Mouse (Mus musculus): ENCODE measurements around the gene Ep400.

Ep400 gene

GRCm38 (mm10) chr5:110665486-110666121, 104.9 kb downstream of the Ep400 start:
- no peak for DNase-seq (ENCODE audit: low spot score in 2 of 2)

- DNase-seq (ENCODE audit: low spot score in 2 of 2), result no peak
Measured at GRCm38 (mm10) chr5:110664750-110665269, 105.7 kb downstream of the Ep400 start.

DNA sequence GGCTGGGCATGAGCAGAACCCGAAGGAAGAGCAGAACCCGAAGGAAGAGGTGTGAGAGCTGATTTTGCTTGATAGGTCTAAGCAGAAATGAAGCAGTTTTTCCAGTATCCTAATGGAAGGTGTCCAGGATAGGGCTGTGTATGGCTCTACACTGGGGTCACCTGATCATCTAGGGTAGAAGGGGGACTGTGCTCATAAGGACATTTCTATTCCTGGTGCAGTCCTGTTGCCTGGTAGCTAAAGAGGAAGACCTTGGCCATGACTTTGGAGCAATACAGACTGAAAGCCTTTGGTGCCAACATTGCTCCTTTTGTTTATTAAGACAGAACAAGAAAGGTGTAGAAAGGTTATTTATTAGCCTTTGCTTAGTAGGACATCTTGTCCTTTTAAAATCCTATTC, 106.5 kb downstream of the Ep400 start:
- no peak for DNase-seq (ENCODE audit: low spot score in 2 of 2)

DNA sequence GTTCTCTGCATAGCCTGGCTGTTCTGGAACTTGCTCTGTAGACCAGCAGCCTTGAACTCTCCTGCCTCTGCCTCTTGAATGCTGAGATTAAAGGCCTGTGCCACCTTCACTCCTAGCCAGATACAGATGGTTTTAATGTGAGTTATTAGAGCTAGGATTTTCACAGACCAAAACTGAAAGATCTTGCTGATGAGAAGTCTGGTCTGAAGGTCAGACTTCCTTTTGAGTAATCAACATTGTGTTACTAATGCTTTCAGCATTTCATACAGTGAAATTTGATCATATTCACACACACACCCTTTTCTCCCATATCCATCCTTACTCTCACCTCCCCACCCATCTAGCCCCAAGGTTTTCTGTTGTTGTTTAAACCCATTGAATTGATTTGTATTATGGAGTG, 110.8 kb downstream of the Ep400 start:
- DNase-seq (ENCODE audit: low spot score in 2 of 2), result no peak

DNA sequence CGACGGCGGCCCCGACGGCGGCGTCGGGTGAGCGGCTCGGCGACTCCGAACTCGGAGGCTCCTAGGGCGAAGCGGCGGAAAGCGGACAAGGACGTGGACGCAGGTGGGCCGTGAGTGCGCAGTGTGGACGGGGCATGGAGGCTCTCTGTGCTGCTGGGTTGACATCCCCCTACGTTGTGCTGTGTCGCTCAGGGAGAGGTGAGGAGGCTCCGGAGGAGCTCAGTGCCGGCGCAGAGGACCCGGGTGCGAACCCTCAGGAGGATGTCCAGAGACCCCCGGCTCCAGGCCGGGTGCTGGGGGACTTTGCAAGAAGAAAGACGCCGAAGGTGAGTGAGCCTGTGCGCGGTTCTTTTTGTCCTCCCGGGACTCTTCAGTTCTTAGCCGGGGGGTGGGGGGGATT, 116.8 kb downstream of the Ep400 start:
- DNase-seq (ENCODE audit: low spot score in 2 of 2), result no peak

DNA sequence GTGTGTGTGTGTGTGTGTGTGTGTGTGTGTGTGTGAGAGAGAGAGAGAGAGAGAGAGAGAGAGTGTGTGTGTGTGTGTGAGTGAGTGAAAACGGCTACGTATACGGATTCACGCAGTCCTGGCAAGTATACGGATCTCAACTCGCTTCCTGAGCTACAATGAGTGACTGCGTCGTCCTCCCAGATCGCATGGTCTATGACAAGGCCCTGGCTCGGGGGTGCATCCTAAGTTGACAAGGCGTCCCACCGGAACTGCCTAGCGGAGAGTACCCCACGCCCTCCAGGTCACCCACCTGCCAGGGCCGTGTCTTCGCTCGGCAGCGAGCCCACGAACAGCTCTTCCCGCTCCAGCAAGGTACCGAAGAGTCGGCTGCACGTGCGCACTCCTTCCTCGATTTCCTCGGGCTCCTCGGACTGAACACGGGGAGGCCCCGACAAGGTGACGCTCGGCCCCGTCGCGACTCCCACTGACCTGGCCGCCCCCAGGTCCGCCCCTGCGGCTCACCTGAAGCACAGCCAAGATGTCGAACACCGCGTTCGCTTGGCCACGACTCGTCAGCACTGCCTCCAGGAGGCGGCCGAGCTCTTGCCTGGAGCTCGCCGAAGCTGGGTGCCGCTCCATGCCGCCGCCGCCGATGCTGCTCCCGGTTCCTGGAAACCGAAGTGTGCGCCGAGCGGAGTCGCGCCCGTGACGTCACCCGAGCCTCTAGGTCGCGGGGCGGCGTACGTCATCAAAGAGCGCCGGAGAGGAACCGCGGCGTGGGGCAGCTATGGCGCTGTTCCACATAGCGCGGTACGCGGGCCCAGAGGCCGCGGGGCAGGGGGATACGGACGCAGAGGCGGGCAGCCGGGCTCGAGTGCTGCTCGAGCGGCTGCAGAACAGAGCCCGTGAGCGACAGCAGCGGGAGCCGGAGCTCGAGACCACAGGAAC, 117.5 kb downstream of the Ep400 start, which contains the start of the genes Noc4l and Ddx51:
Gene Noc4l, minus strand, starts transcription at position 699 of the 930 bp plus-strand sequence.
Gene Ddx51, plus strand, starts transcription at position 733 of the 930 bp plus-strand sequence.
- DNase-seq (ENCODE audit: low spot score in 2 of 2), result peak; percentile 97 to 99

- DNase-seq (ENCODE audit: low spot score in 2 of 2), result no peak
Measured at GRCm38 (mm10) chr5:110646377-110646776, 124.1 kb downstream of the Ep400 start.

DNA sequence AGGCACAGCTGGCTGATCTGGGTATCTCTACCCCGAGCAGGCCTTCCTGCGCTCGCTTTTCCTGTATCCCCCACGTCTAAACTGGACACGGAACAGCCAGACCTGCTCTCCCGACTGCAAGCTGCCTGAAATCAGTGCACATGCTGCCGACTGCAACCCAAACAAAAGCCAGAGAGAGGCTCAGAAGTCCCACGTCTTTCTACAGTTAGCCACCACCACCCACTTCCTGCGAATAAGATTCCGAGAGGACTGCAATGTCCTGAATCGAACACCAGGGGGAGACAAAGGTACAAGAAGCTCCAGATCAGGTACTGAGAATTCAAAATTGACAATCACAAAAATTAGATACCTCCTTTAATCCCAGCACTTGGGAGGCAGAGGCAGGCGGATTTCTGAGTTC, 131.1 kb downstream of the Ep400 start:
- peak; percentile 56 to 78 for DNase-seq (ENCODE audit: low spot score in 2 of 2)

DNA sequence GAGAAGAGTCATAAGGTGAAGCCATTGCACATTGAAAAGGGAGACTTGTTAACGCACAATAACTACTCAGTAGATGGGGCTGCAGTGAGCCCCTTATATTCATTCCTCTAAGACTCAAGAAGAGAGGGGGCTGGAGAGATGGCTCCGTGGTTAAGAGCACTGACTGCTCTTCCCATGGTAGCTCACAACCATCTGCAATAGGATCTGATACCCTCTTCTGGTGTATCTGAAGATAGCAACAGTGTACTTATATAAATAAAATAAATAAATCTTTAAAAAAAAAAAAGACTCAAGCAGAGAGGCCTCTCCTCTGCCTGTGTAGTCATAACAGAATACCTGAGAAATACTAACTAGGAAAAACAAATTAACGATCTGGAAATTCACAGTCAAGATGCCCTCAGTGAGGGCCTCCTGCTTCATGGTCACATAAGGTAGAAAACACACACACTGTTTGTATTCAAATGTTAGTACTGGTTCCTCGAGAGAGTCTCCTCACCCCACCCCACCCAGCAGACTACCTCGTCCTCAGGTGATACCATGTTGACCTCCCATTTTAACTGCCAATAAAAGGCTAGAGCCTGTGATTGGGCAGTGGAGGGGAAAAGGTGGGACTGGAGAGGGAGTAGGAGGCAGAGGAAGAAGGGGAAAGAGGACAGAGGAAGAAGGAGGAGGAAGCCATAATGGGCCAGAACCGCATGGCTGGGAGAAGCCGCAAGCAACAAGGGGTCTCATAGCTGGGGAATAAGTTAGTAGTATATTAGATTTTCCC, 132.0 kb downstream of the Ep400 start:
- no peak for DNase-seq (ENCODE audit: low spot score in 2 of 2)

GRCm38 (mm10) chr5:110635951-110636707, 134.4 kb downstream of the Ep400 start:
- no peak for DNase-seq (ENCODE audit: low spot score in 2 of 2)

DNA sequence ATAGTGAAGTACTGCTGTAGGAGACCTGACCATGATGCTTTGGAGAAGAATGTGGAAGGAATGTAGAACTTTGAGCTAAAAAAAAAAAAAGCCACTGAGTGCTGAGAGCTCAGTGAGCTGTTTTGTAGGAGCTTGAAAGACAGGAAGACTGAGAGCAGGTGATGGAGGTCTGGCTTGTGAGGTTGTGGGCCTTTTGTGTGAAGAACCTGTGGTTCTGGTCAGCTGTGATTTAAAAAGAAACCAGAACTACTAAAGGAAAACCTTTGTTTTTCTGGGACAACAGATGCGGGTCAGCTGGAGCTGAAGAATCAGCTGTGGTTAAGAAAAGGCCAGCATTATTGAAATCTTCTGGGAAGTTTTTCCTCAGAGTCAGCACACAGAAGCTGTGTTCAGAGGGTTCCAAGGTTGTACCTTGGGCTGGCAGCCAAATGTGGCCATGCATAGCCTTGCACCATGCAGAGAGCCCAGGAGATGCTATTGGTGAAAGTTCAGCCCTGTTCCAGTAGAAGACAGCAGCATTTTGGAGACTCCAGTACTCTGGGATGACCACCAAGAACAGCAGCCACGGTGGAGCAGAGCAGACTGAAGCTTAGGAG, 140.9 kb downstream of the Ep400 start:
- no peak for DNase-seq (ENCODE audit: low spot score in 2 of 2)

DNA sequence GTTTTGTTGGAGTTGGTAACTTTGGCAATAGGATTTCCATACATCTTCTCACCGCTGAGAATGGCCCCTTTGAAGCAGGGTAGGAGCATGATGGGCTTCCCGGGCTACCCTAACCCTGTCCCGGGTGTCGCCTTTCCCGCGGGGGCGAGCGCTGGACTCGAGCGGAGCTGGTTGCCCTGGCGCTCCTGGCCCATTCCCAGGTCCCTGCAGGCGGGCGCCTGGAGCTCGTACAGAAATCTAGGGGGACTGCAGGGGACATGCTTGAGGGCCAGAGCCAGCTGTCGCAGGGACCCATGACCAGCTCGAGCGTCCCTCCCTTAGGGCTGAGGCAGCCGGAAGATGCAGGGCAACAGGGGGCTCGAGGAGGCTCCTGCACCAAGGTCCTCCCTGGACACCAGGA, 142.4 kb downstream of the Ep400 start:
- DNase-seq (ENCODE audit: low spot score in 2 of 2), result no peak

DNA sequence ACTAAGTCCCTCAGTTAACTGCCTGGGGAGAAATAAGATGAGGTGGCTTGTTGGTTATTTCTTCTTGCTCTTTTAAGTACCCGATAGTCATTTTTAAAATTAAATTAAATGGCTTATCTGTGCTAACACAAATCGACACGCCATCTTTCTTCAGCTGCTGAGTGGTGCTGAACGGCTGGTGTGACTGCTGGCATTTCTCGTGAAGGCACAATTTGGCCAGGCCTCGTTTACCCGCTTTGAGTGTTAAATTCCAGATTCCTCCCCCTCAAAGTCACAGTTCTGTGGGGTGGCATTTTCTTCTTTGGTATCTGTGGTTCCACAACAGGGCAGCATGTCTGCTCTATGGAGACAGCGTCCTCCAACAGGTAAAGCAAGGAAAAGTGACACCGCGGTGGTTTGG, 143.2 kb downstream of the Ep400 start:
- DNase-seq (ENCODE audit: low spot score in 2 of 2), result no peak

DNA sequence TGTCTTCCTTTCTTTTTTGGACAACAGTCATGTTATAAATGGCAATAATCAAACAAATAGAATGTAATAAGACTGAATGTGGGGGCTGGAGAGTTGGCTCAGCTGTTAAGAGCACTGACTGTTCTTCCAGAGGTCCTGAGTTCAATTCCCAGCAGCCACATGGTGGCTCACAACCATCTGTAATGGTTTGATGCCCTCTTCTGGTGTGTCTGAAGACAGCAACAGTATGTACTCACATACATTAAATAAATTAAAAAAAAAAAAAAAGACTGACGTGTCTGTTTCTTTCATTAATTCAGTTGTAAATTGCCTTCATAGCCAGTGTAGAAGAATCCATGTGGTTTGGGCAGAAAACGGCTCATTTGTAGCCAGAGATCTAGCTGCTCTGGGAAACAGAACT, 146.2 kb downstream of the Ep400 start:
- no peak for DNase-seq (ENCODE audit: low spot score in 2 of 2)

GRCm38 (mm10) chr5:110619226-110619625, 151.3 kb downstream of the Ep400 start:
- DNase-seq (ENCODE audit: low spot score in 2 of 2), result no peak
